Mouse (Mus musculus): ENCODE data around the gene Fam19a1. TPM values are rescaled to one million over a fixed set of nuclear protein-coding genes. Genes with fewer than 3 reads are reported as not detected.

Fam19a1 gene
- polyA plus RNA-seq, 1 experiment from 2014 or later = 24.1 TPM

DNA sequence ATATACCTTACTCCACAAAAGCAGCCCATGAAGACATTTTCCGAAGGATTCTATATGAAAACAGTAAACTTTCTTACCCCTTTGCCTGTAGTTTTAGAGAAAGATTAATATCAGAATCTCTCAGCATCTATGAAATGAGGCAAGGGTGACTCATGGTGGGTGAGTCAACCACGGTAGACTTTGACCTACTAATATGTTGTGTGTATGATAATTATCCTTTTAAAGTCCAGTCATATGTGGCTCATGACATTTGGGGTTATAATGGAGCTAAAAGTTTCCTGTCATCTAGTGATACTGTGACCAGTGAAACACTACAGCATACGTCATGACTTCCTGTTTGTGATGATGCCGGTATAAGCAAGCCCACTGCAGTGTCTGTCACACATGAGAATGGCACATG lies 170.8 kb downstream of the Fam19a1 start:
- H3K27ac ChIP-seq (ENCODE audit: low read length) = no peak overlapping the region
- H3K4me3 ChIP-seq (replicated peaks; ENCODE audit: low read length) = no peak overlapping the region
- no peak for ATAC-seq
- H3K4me1 ChIP-seq (replicated peaks; ENCODE audit: control insufficient read depth, insufficient read depth, low read length) = peaks cover 3% of the 10 kb centered on the region; the same call in 1 of the 2 replicates
- 92% methylated on average over 4 of the region's 4 CpGs for WGBS
- no peaks in the 10 kb centered on the region for H3K27me3 ChIP-seq (replicated peaks; ENCODE audit: control insufficient read depth, insufficient read depth, low read length)
- no peaks in the 10 kb centered on the region for H3K36me3 ChIP-seq (ENCODE audit: control insufficient read depth, insufficient read depth)
- no peak overlapping the region for H3K4me2 ChIP-seq (ENCODE audit: low read length)
- H3K9me3 ChIP-seq (ENCODE audit: control insufficient read depth, low read length) = no peaks in the 10 kb centered on the region
- no peak overlapping the region for H3K9ac ChIP-seq (replicated peaks; ENCODE audit: low read depth, low read length)

- no peaks in the 10 kb centered on the region for H3K36me3 ChIP-seq (ENCODE audit: control insufficient read depth, insufficient read depth)
- WGBS = 21% methylated on average over 4 of the region's 4 CpGs
- H3K9ac ChIP-seq (replicated peaks; ENCODE audit: low read depth, low read length) = no peak overlapping the region
Observed at GRCm38 (mm10) chr6:96284590-96284989, 171.6 kb downstream of the Fam19a1 start.

DNA sequence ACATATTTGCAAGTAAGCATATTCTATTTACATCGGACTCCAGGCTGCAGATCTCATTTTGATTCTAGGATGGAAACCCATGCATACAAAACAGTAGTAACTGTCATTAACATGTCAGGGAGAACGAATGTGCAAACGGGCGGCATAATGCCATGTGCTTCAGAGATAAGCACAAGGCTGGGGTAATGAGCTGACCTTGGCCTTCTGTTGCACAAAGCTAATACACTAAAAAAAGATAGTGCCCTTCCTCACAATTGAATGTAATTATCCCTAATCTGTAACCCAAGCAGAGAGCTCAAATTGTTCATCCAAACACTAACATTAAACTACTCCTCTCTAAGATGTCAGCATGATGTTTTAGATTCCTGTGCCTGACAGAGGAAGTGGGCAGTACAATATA lies 173.3 kb downstream of the Fam19a1 start:
- Histone ChIP-seq H3K4me3 (replicated peaks; ENCODE audit: low read length) (no peak overlapping the region), H3K27ac (ENCODE audit: low read length) (no peak overlapping the region), H3K4me1 (replicated peaks; ENCODE audit: control insufficient read depth, insufficient read depth, low read length) (peaks cover 3% of the 10 kb centered on the region; the same call in 1 of the 2 replicates), H3K4me2 (ENCODE audit: low read length) (no peak overlapping the region), H3K27me3 (replicated peaks; ENCODE audit: control insufficient read depth, insufficient read depth, low read length) (no peaks in the 10 kb centered on the region), H3K9me3 (ENCODE audit: control insufficient read depth, low read length) (no peaks in the 10 kb centered on the region), H3K36me3 (ENCODE audit: control insufficient read depth, insufficient read depth) (no peaks in the 10 kb centered on the region), H3K9ac (replicated peaks; ENCODE audit: low read depth, low read length) (no peak overlapping the region)
- peak; percentile 91 for ATAC-seq
- 25% methylated on average over 4 of the region's 4 CpGs for WGBS

More at GRCm38 (mm10) chr6:96284590-96284989, 171.6 kb downstream of the Fam19a1 start:
- Histone ChIP-seq H3K27me3 (replicated peaks; ENCODE audit: control insufficient read depth, insufficient read depth, low read length) (no peaks in the 10 kb centered on the region), H3K27ac (ENCODE audit: low read length) (no peak overlapping the region), H3K4me2 (ENCODE audit: low read length) (no peak overlapping the region), H3K4me1 (replicated peaks; ENCODE audit: control insufficient read depth, insufficient read depth, low read length) (peaks cover 3% of the 10 kb centered on the region; the same call in 1 of the 2 replicates), H3K9me3 (ENCODE audit: control insufficient read depth, low read length) (no peaks in the 10 kb centered on the region), H3K4me3 (replicated peaks; ENCODE audit: low read length) (no peak overlapping the region)
- 0 out of 2 replicates have a peak, but pooled peaks have one; percentile 38 for ATAC-seq

GRCm38 (mm10) chr6:96287377-96287776 lies 174.4 kb downstream of the Fam19a1 start:
- Histone ChIP-seq H3K9ac (replicated peaks; ENCODE audit: low read depth, low read length) (no peak overlapping the region), H3K4me1 (replicated peaks; ENCODE audit: control insufficient read depth, insufficient read depth, low read length) (peaks cover 3% of the 10 kb centered on the region; the same call in 1 of the 2 replicates), H3K36me3 (ENCODE audit: control insufficient read depth, insufficient read depth) (no peaks in the 10 kb centered on the region), H3K27me3 (replicated peaks; ENCODE audit: control insufficient read depth, insufficient read depth, low read length) (no peaks in the 10 kb centered on the region), H3K27ac (ENCODE audit: low read length) (no peak overlapping the region), H3K4me2 (ENCODE audit: low read length) (no peak overlapping the region), H3K9me3 (ENCODE audit: control insufficient read depth, low read length) (no peaks in the 10 kb centered on the region), H3K4me3 (replicated peaks; ENCODE audit: low read length) (no peak overlapping the region)
- no peak for ATAC-seq
- WGBS = 90% methylated on average over 2 of the region's 2 CpGs

GRCm38 (mm10) chr6:96289672-96290071 lies 176.7 kb downstream of the Fam19a1 start:
- 21% methylated on average over 4 of the region's 4 CpGs for WGBS
- no peak for ATAC-seq
- Histone ChIP-seq H3K36me3 (ENCODE audit: control insufficient read depth, insufficient read depth) (no peaks in the 10 kb centered on the region), H3K4me1 (replicated peaks; ENCODE audit: control insufficient read depth, insufficient read depth, low read length) (peaks cover 3% of the 10 kb centered on the region; the same call in 1 of the 2 replicates), H3K9ac (replicated peaks; ENCODE audit: low read depth, low read length) (no peak overlapping the region), H3K27ac (ENCODE audit: low read length) (no peak overlapping the region), H3K9me3 (ENCODE audit: control insufficient read depth, low read length) (no peaks in the 10 kb centered on the region), H3K4me2 (ENCODE audit: low read length) (no peak overlapping the region), H3K4me3 (replicated peaks; ENCODE audit: low read length) (no peak overlapping the region), H3K27me3 (replicated peaks; ENCODE audit: control insufficient read depth, insufficient read depth, low read length) (no peaks in the 10 kb centered on the region)

DNA sequence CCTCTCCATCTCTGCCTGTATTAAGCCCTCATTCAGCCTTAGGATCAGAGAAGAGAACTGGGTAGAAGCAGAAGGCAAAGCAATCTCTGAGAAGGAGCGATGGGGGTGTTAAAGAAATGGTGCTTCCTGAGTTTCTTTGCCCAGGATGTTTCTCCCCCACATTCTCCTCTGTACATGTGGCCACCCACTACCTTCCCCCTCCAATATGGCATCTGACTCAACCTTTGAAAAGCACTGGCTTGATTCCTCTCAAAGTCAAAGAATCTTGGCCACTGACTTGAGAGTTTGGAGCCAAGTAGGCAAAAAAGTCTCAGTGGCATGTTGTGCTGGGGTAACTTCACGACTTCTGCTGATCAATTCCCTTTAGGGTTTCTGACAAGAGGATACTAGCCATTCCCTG lies 234.5 kb downstream of the Fam19a1 start:
- no peak overlapping the region for H3K27ac ChIP-seq (ENCODE audit: low read length)
- ATAC-seq = no peak
- WGBS = 79% methylated on average over 2 of the region's 2 CpGs

DNA sequence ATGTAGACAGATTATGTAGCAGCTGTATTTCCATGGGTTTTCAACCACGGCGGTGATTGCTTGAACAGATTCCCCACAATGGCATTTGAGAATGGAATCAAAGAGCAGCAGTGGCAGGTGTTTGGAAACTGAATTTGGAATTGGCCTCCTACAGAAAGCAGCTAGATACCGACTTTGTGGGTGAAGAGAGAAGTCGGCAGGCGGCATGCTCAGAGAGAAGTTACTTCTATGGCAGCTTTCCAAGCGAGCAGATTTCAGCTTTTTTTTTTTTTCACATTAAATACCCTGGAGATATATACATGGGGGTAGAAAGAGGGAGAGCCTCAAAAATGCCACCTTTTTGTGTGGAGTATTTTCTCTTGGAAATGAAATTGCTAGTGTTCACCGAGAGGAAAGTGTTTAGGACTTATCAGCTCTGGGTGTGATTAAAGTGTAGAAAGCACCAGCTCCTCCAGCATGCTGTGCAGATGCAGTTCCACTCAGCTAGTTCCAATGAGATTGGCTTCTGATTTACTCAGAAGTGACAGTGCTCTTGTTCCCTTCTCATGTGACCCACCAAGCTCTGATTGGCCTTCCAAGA lies 236.6 kb downstream of the Fam19a1 start:
- no peak overlapping the region for H3K4me2 ChIP-seq (ENCODE audit: low read length)
- no peak overlapping the region for H3K27ac ChIP-seq (ENCODE audit: low read length)
- no peaks in the 10 kb centered on the region for H3K36me3 ChIP-seq (ENCODE audit: control insufficient read depth, insufficient read depth)
- no peak overlapping the region for H3K9ac ChIP-seq (replicated peaks; ENCODE audit: low read depth, low read length)
- H3K4me3 ChIP-seq (replicated peaks; ENCODE audit: low read length) = no peak overlapping the region
- no peak for ATAC-seq
- no peaks in the 10 kb centered on the region for H3K9me3 ChIP-seq (ENCODE audit: control insufficient read depth, low read length)
- 57% methylated on average over 7 of the region's 7 CpGs for WGBS
- H3K27me3 ChIP-seq (replicated peaks; ENCODE audit: control insufficient read depth, insufficient read depth, low read length) = no peaks in the 10 kb centered on the region
- H3K4me1 ChIP-seq (replicated peaks; ENCODE audit: control insufficient read depth, insufficient read depth, low read length) = no peaks in the 10 kb centered on the region

More for the DNA sequence above, 234.5 kb downstream of the Fam19a1 start:
- Histone ChIP-seq H3K4me3 (replicated peaks; ENCODE audit: low read length) (no peak overlapping the region), H3K4me1 (replicated peaks; ENCODE audit: control insufficient read depth, insufficient read depth, low read length) (no peaks in the 10 kb centered on the region), H3K4me2 (ENCODE audit: low read length) (no peak overlapping the region), H3K27me3 (replicated peaks; ENCODE audit: control insufficient read depth, insufficient read depth, low read length) (no peaks in the 10 kb centered on the region), H3K9ac (replicated peaks; ENCODE audit: low read depth, low read length) (no peak overlapping the region), H3K36me3 (ENCODE audit: control insufficient read depth, insufficient read depth) (no peaks in the 10 kb centered on the region), H3K9me3 (ENCODE audit: control insufficient read depth, low read length) (no peaks in the 10 kb centered on the region)

DNA sequence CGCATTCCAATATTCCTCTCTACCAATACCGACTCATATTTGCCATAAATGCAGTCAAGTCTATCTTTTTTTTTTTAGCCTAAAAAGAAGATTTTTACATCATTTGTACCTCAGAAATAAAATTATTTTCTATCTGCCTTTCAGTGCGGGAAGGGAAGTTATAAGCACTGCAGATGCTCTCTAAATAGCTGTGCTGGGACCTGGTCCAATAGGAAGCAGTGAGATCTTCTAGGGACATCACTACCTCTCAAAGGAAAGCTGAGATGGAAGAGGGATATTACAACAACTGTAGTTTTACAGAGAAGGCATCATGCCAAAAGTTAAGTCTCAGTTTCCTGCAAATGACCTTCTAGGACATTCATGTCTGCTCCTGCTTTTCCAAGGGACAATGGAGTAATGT lies 256.6 kb downstream of the Fam19a1 start:
- H3K4me2 ChIP-seq (ENCODE audit: low read length) = no peak overlapping the region
- H3K4me1 ChIP-seq (replicated peaks; ENCODE audit: control insufficient read depth, insufficient read depth, low read length) = no peaks in the 10 kb centered on the region
- H3K27me3 ChIP-seq (replicated peaks; ENCODE audit: control insufficient read depth, insufficient read depth, low read length) = no peaks in the 10 kb centered on the region
- no peaks in the 10 kb centered on the region for H3K9me3 ChIP-seq (ENCODE audit: control insufficient read depth, low read length)
- no peak overlapping the region for H3K27ac ChIP-seq (ENCODE audit: low read length)
- 90% methylated on average over 3 of the region's 3 CpGs for WGBS
- H3K9ac ChIP-seq (replicated peaks; ENCODE audit: low read depth, low read length) = no peak overlapping the region
- no peak overlapping the region for H3K4me3 ChIP-seq (replicated peaks; ENCODE audit: low read length)
- ATAC-seq = no peak
- H3K36me3 ChIP-seq (ENCODE audit: control insufficient read depth, insufficient read depth) = no peaks in the 10 kb centered on the region

- 48% methylated on average over 6 of the region's 6 CpGs for WGBS
- H3K27me3 ChIP-seq (replicated peaks; ENCODE audit: control insufficient read depth, insufficient read depth, low read length) = no peaks in the 10 kb centered on the region
- H3K4me3 ChIP-seq (replicated peaks; ENCODE audit: low read length) = no peak overlapping the region
- H3K9ac ChIP-seq (replicated peaks; ENCODE audit: low read depth, low read length) = no peak overlapping the region
- H3K4me1 ChIP-seq (replicated peaks; ENCODE audit: control insufficient read depth, insufficient read depth, low read length) = peaks cover 6% of the 10 kb centered on the region
- H3K27ac ChIP-seq (ENCODE audit: low read length) = no peak overlapping the region
- H3K36me3 ChIP-seq (ENCODE audit: control insufficient read depth, insufficient read depth) = no peaks in the 10 kb centered on the region
- ATAC-seq = no peak
- no peaks in the 10 kb centered on the region for H3K9me3 ChIP-seq (ENCODE audit: control insufficient read depth, low read length)
- no peak overlapping the region for H3K4me2 ChIP-seq (ENCODE audit: low read length)
Observed at GRCm38 (mm10) chr6:96372848-96373247, 259.9 kb downstream of the Fam19a1 start.

DNA sequence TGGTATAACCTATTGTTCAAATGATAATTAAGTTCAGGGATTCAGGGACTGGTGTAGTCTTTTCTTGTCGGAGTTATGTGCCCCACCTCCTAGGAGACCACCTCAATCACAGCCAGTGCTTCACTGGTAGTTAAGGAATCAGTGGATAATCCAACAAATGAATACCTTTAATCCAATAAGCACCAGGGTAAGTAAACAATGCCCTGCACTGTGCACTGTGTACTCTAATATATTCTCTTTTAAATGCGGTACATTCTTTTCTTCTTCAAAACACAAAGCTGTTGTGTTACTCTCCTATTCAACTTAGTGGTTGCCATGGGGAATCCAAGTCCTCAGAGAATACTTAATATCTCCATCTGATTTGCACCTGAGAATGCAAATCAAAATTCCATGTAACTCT lies 260.3 kb downstream of the Fam19a1 start:
- WGBS = 11% methylated on average over 2 of the region's 2 CpGs
- Histone ChIP-seq H3K9me3 (ENCODE audit: control insufficient read depth, low read length) (no peaks in the 10 kb centered on the region), H3K4me1 (replicated peaks; ENCODE audit: control insufficient read depth, insufficient read depth, low read length) (peaks cover 6% of the 10 kb centered on the region), H3K27me3 (replicated peaks; ENCODE audit: control insufficient read depth, insufficient read depth, low read length) (no peaks in the 10 kb centered on the region), H3K27ac (ENCODE audit: low read length) (no peak overlapping the region), H3K9ac (replicated peaks; ENCODE audit: low read depth, low read length) (no peak overlapping the region), H3K36me3 (ENCODE audit: control insufficient read depth, insufficient read depth) (no peaks in the 10 kb centered on the region), H3K4me3 (replicated peaks; ENCODE audit: low read length) (no peak overlapping the region), H3K4me2 (ENCODE audit: low read length) (no peak overlapping the region)
- ATAC-seq = no peak

Data from forebrain, embryonic 16.5 days (tissue).